Mouse (Mus musculus) CH12F3 (cell line): ENCODE results near the gene Hoxb7.

Experiments used
- in situ Hi-C: fragments of 300-500 bp; cut with MboI; formaldehyde crosslinking; loops from 2 replicates; pipeline ENCODE4 v1.14.3; 2020; ENCODE audit warnings: low sequenced_read_pairs

The Hoxb7 gene

DNA sequence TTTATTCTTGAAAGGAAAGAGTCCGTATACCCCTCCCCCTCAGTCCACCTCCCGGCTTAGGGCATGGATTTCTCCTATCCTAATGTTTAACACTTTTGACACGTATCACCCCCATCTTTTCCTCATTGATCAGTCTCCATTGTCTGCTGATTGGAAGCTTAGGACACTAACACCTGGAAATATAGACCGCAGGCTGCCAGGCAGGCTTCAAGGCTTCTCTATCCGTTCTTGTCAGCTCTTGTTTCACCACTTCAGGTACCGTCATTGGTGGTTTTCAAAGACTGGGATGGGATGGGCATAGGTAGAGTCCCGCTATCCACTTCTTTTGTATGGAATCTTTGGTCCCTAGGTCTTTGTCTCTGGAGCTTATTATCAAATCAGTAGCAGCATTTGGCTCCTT, 40.7 kb downstream of the Hoxb7 start:
- in situ Hi-C loops: no loop called here

- in situ Hi-C loops: no loop called here
Measured at GRCm38 (mm10) chr11:96327750-96328149, 41.3 kb downstream of the Hoxb7 start.

DNA sequence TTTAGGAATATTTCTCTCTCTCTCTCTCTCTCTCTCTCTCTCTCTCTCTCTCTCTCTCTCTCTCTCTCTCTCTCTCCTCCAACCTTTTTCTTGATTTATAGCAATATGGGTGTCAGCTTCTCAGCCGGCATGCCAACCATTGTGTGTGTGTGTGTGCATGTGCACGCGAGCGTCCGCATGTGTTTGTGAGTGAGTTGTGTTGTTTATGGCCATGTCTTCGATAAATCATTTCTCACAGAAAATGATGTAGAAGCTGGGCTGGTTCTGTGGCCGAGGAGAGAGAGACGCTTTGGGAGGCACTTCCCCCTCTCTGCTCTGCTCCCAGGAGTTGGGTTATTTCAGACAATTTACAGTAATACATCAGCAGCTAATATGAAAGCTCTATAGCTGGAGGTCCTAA, 42.2 kb downstream of the Hoxb7 start:
- in situ Hi-C loops: no loop called here

DNA sequence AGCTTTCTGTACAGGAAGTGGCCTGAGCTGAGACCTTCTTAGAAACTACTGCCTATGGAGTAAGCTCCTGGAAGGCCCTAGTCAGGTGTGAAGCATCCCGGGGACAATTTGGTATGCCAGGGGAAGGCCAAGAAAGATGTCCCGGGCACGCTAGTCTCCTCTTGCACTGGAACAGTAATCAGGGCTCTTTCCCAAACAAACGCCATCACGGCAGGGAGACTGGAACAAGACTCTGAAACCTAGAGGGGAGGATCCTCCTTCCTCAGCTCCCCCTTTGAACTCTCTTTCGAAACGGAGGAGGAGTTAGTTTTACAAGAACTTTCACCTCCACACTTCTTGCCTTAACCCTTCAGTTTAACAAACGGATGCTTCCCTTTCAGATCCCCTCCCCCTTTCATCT, 45.7 kb downstream of the Hoxb7 start:
- in situ Hi-C loops: no loop called here

GRCm38 (mm10) chr11:96332618-96333032, 46.2 kb downstream of the Hoxb7 start:
- in situ Hi-C loops: no loop called here

DNA sequence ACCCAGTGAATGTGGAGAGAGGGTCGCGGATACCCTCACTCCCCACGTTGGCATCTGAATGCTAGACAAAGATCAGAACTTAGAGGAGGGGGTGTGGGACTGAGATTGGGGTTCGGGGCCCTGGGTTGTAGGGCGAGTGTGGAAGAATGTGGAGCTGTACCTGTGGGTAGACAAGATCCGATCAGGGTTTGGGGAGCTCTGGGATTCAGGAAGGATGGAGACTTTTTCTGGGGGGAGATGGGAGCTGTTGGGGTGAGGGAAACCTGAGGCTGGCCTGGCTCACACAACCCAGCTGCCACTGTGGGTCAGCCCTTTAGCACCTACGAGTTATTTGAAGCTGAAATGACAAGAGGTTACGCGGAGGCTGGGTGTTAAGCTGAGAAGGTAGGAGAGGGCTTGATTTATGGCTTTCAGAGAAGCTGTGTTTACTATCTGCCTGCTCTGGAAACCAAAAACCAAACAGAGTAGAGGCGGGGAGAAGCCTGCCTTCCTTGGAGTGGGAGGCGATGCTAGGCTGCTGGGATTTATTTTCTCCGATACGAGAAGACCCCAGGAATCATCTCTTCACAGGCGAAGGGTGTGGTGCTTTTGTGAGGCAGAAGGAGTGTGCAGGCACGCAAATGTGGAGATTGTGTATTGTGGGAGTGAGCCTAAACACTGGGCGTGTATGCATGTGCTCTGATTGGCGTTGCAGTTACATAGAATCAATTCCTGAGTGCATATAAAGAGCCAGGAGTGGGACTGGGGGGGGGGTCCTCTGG, 47.0 kb downstream of the Hoxb7 start:
- in situ Hi-C loops: no loop called here

DNA sequence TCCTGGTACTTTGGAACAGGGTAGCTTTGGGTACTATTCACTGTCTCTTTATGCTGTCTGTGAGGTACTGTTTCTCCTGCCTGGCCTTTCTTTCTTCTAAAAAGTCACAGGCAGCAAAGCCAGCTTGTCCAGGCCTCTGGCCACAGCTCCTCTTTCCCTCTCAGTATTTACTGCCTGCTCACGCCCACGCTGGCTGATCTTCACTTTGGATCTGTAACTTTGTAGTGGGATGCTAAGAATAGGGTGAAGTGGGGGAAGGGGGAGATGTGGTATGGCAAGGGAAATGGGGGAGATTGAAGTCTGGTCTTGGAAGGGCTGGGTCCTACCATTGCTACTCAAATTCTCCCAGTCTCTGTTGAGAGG, 47.6 kb downstream of the Hoxb7 start:
- in situ Hi-C loops: no loop called here

DNA sequence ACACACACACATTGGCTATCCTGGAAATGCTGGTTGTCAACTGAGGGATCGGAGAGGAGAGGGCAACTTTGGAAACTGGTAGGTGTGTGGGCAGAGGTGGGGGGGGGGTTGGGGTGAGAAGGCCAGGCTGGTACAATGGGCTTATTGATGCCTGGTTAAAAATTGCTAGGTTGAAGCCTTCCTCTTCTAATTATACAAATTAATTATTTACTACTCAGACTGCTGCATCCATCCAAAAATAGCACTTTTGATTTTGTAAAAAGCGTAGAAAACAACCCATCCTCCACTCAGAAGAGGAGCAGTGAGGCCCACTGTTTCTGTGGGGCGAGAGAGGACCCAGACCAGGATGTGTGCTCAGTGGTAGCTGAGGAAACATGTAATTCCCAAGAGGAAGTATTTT, 48.6 kb downstream of the Hoxb7 start:
- in situ Hi-C loops: no loop called here

DNA sequence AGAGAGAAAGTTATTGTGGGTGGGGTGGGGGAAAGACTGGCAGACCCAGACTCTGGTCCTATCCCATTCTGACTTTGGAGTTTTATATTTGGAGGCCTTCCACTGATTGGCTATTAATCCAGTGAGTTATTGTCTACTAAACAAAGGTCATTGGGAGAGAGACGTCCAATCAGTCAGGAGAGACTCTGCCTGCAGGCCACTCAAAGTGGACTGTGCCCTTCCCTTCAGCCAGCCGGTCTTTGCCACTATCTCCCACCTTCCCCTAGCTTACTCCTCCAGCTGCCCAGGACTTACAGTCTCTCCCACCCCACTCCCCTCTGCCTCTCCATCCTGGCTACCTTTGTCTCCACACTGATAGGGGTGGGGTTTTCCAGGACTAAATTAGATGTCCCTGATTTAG, 50.2 kb downstream of the Hoxb7 start:
- in situ Hi-C loops: no loop called here

GRCm38 (mm10) chr11:96337026-96337425, 50.6 kb downstream of the Hoxb7 start:
- in situ Hi-C loops: no loop called here

GRCm38 (mm10) chr11:96338957-96339855, 52.8 kb downstream of the Hoxb7 start:
- in situ Hi-C loops: no loop called here
